Mouse (Mus musculus) layer of hippocampus, adult 18-20 months (tissue): Measurements from ENCODE around the gene Ociad2. TPM values are rescaled to one million over a fixed set of nuclear protein-coding genes. Genes with fewer than 3 reads are reported as not detected.
"Not testable (repeated sequence)": the region's sequence is repeated elsewhere in the genome, so short reads cannot be mapped to it uniquely, and the experiment has no call there.

Experiments
- DNase-seq, 2 experiments: peaks; one replicate each; pipeline ENCODE4 v3.0.0; 2022; ENCODE audit warnings: low spot score in 2 of 2
- total RNA-seq, 2 experiments: library from RNA; stranded (reverse); gene quantifications; 2 replicates each; pipeline ENCODE4 v1.2.3; 2021

Ociad2 gene
- total RNA-seq, 2 experiments from 2014 or later, result 124 to 136 TPM

GRCm38 (mm10) chr5:73353978-73354377 lies 13.2 kb upstream of the Ociad2 start:
- no peak for DNase-seq

GRCm38 (mm10) chr5:73353519-73353918 lies 12.7 kb upstream of the Ociad2 start:
- DNase-seq, result peak in 1 of 2 experiments; percentile 47

- DNase-seq, result no peak
Observed at GRCm38 (mm10) chr5:73351796-73352195, 11.0 kb upstream of the Ociad2 start.

GRCm38 (mm10) chr5:73349514-73349913 lies 8.7 kb upstream of the Ociad2 start:
- DNase-seq, result no peak

GRCm38 (mm10) chr5:73345254-73345653 lies 4.4 kb upstream of the Ociad2 start:
- no peak for DNase-seq

- DNase-seq, result peak; percentile 82 to 85
Observed at GRCm38 (mm10) chr5:73344310-73344709, 3.5 kb upstream of the Ociad2 start.

GRCm38 (mm10) chr5:73342701-73343355 lies 2.0 kb upstream of the Ociad2 start:
- DNase-seq, result no peak

- no peak for DNase-seq
Observed at GRCm38 (mm10) chr5:73339779-73340722, 777 bp downstream of the Ociad2 start.

- DNase-seq, result no peak
Observed at GRCm38 (mm10) chr5:73338832-73339163, 2.0 kb downstream of the Ociad2 start.

- peak in 1 of 2 experiments; percentile 73 for DNase-seq
Observed at GRCm38 (mm10) chr5:73337961-73338831, 2.6 kb downstream of the Ociad2 start.

GRCm38 (mm10) chr5:73336448-73336847 lies 4.4 kb downstream of the Ociad2 start:
- DNase-seq, result no peak

GRCm38 (mm10) chr5:73331002-73331401 lies 9.8 kb downstream of the Ociad2 start:
- no peak for DNase-seq

GRCm38 (mm10) chr5:73324526-73325170 lies 16.2 kb downstream of the Ociad2 start:
- DNase-seq, result no peak

GRCm38 (mm10) chr5:73323602-73324001 lies 17.2 kb downstream of the Ociad2 start:
- no peak for DNase-seq

GRCm38 (mm10) chr5:73322684-73323083 lies 18.1 kb downstream of the Ociad2 start:
- DNase-seq, result not testable (repeated sequence)

GRCm38 (mm10) chr5:73319306-73319705 lies 21.5 kb downstream of the Ociad2 start:
- no peak for DNase-seq

GRCm38 (mm10) chr5:73314654-73315053 lies 26.2 kb downstream of the Ociad2 start:
- no peak for DNase-seq

GRCm38 (mm10) chr5:73313591-73313990 lies 27.2 kb downstream of the Ociad2 start:
- no peak for DNase-seq

- DNase-seq, result no peak
Observed at GRCm38 (mm10) chr5:73311458-73311857, 29.4 kb downstream of the Ociad2 start.

GRCm38 (mm10) chr5:73310401-73310800 lies 30.4 kb downstream of the Ociad2 start:
- DNase-seq, result no peak

GRCm38 (mm10) chr5:73309496-73309895 lies 31.3 kb downstream of the Ociad2 start:
- DNase-seq, result no peak
